Mouse (Mus musculus) heart, adult 8-10 months (tissue): ENCODE data around the gene Stam2. TPM values are rescaled to one million over a fixed set of nuclear protein-coding genes. Genes with fewer than 3 reads are reported as not detected.

Source experiments
- DNase-seq: peaks from one replicate; pipeline ENCODE4 v3.0.0; 2022; ENCODE audit warnings: low spot score
- total RNA-seq, 4 experiments: library from RNA; stranded (reverse); gene quantifications; 2 replicates each; pipeline ENCODE4 v1.2.4; 2022

The Stam2 gene
- total RNA-seq, 4 experiments from 2014 or later = 15.9 to 21.3 (median 17.8) TPM

DNA sequence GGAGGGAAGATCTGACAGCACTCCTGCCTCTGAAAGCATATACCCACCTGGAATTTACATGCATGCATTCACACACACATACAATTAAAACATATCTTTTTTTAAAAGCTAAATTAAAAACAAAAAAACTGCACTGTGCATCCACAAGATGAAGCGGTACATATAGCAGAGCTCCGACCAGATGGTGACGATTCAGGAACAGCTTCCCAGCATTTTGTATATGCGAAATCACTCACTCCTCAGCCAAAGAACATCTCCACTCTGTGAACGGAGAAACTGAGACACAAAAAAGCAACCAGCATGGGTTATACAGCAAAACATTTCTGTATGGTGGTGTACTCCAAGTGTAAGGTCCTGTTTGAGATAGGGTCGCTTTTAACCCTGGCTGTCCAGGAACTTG, 11.2 kb downstream of the Stam2 start:
- no peak for DNase-seq

DNA sequence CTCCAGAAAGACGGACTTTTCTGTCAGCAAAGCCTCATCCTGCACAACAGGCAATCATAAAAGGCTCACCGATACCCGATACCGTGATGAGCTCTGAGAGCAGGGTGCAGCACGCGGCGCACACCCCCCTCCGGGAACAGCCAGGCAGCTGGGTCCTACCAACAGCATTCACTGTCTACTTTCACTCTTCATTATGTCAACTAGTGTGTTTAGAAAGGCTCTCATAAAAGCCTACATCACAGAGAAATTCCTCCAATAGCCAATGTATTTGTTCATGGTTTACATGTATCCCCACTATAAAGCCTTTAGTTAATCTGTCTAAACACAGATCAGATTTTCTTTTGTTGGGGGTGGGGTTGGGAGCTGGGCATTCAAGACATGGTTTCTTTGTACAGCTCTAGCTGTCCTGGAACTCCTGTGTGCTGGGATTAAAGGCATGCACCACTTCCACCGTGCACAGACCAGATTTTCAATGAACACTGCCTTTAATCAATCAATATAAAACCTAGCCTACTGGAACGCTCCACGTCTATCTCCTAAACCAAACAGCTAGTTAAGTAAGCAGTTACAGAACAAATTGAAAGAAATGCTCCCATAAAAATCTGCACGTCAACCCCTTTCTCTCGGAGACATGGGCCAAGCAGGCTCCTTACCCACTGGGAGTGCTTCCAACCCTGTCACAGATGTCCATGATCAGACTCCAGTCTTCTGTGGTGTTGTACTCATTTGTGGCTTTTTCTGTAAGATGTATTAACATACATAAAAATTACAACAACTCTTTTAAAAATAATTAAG, 21.7 kb downstream of the Stam2 start:
- DNase-seq = no peak

DNA sequence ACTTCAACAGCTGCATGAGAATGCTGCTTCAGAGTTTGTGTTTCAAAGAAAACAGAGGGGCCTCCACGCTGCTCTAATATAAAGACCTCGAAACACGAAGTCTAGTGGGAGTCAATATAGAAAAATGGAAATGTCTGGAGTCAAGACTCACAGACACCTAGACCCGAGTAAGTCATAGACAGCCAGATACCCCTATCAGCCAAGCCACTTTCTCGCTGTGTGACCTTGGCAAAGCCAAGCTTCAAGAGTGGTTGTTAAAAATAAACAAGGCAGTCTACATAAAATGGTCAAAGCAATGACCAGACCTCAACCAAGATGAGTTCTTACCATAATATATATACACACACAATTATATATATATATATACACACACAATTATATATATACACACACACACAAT, 25.0 kb downstream of the Stam2 start:
- no peak for DNase-seq

DNA sequence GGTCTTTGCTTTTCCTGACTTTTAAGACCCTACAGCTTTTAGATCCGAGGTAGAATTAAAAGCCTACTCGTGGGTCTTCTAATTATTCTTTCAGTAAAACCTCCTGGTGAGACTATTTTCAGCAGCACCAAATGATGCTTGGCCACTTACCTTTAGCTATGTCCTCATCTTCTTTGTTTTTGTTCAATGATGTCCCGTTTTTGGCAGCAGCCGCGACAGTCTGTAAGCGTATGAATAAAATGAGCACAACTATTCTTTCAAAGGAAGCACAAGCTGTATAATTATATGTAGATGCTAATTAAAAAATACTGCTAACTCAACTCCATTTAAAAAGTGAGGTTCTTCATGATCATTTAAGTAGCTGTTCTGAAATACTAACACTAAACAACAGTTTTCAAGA, 26.5 kb downstream of the Stam2 start:
- DNase-seq = no peak

DNA sequence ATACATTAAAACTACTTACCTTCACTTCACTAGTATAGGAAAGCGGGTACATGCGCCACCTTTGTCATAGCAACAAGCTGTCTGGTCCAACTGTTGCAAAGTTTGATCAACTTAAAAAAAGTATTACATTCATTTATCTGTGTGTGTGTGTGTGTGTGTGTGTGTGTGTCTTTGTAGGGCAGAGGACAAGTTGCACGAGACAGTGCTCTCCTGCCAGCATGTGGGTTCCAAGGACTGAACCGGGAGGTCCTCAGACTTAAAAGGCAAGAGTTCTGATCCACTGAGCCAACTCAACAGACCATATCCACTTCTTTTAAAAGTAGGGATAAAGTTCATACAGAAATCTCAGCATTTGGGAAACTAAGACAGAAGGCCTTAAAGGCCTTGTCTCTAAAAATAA, 28.0 kb downstream of the Stam2 start:
- DNase-seq = no peak

DNA sequence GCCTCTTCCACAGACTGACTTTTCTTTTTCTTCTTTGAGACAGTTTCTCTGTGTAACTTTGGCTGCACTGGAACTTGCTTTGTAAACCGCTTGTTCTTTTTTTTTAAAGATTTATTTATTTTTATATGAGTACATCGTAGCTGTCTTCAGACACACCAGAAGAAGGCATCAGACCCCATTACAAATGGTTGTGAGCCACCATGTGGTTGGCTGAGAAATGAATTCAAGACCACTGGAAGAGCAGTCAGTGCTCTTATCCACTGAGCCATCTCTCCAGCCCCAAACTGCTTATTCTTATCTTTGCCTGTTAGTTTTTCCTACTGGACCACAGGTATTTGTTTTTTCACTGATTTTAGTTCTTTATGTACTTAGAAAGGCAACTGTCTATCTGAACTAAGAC, 31.3 kb downstream of the Stam2 start:
- no peak for DNase-seq

DNA sequence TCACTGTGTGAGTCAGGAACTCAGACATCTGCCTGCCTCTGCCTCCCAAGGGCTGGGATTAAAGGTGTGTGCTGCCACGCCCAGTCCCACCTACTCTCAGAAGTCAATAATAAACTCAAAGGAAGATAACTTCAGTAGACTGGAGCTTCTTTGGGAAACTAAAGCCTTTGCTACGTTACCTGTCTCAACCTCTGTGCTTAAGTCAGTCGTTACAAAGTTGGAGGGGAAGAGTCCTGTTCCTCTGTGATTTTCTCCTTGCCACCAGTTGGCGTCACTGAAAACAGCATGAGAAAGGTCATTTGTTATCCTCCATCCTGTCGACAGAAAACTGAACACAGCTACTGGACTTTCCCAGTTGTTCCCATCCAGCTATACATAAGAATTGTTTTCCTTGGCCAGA, 32.7 kb downstream of the Stam2 start:
- DNase-seq = no peak

DNA sequence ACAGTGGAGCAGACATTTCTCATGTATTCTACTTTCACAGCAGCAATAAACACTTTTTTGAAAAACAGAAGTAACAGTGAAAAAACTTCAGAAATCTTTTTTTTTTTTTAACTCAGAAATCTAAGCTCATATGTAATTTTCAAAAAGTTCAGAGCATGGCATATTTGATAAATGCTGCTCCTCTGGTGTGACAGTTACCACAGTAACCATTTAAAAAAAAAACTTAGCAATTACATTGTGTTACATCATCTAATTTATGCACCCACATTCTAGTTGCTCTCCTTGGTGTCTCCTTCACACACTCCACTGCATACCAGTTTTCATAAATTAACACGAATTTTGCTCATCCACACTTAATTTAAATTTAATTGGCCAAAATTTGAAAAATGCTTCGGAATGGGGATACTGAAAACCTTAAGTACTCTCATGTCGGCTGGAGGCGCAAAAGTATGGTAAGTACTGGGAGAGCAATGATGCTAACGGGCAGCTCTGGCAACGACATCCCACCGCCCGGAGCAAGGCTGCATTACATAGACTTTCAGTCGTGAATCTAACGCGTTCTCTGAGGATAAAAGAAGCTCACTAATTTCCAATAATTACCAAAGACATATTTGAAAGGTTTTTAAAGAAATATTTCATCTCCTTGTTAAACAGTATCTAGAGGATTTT, 40.6 kb downstream of the Stam2 start:
- DNase-seq = no peak

DNA sequence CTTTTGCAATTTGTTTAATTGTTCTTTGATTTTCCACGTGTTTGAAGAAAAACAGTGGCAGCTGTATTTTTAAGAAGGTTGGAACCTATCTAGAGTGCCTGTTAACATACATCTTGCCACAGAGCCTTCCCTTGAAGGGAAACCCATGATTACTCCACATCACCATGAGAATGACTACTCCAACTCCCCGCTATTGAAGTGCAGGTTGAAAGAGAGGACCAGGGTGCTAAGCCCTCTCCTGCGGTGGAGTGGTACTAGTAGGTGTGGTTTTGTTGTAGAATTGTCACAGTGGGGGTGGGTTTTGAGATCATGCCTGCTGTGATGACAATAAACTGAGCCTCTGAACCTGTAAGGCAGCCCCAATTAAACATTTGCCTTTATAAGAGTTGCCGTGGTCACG, 41.7 kb downstream of the Stam2 start:
- no peak for DNase-seq

DNA sequence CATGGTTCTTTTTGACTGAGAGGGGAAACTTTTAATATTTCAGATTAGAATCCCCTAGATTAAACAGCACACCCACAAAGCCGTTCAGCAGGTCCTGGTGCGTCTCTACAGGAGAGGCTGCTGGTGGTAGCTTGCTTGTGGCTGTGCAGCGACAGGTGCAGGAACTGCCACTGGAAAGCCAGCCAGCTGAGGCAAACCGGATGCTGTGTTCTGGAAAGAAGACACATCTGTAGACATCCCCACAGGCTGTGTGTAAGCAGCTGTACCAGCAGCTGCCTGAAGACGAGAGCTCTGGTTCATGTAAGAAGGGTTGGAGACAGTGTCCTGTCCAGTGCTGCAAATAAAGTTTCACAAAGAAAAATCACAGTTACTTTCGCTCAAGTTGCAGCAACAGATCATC, 47.5 kb downstream of the Stam2 start:
- DNase-seq = no peak

DNA sequence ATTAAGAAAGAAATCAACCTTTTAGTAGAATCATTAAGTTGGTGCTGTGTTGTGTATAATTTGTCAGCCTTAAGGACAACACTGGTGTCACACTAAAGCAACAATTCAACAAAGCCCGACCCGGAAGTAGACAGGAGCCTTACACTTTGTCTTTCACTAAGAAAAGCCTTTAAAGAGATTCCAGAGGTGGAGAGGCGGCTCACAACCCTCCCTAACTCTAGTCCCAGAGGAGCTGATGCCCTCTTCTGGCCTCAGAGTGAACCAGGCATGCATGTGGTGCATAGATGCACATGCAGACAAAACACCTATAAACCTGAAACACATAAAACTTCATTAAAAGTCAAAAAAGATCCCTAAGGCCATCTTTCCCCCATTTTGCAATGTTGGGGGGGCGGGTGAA, 50.3 kb downstream of the Stam2 start:
- no peak for DNase-seq

DNA sequence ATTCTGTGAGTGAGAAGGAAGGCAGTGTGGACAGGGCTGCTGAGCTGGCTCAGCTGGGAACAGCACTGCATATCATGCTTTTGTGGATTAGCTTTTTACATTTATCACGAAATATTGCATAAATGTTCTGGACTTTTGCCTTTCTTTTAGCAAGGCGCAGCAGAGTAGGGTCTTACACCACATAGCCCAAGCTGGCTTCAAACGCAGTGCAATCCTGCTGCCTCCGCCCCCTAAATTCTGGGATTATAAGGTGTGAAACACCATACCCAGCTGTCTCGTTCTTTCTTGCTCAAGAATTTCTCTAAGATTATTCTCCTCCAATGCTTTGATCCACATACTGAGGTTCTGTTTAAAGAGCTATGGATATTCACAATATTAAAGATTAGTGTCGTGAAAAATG, 55.5 kb downstream of the Stam2 start:
- no peak for DNase-seq

DNA sequence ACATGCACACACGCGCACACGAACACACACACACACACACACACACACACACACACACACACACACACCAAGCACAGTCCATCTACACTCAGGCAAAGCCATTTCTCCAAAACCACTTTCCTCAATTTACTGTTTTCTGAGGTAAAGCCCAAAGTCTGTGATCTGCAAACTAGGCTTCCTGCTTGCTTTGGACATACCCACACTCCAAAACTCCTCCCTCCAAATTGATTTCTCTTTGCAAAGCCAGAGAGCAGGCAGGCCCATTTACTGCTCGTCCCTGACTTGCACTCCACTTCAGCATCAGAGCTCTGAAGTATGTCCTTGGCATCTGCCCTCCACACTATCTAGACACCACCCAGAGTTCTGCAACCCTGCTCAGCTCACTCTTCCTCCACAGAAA, 64.5 kb downstream of the Stam2 start:
- DNase-seq = no peak

DNA sequence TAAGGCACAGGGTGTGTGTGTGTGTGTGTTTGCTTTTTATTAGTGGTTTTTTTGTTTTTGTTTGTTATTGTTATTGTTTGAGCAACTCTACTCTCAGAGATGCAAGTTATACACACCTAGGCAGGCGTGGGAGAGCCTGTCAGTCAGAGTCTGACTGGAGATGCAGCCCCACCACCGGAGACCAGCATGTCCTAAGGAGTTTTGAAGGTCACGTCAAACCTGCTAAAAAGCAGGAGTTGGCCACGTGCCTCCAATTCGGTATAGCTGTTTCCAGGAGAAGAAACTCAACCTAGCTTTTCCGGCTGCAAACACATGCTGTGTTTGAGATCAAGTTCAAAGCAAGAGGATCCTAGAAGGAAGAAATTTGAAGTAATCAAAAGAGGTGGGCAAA, 65.2 kb downstream of the Stam2 start:
- DNase-seq = no peak

DNA sequence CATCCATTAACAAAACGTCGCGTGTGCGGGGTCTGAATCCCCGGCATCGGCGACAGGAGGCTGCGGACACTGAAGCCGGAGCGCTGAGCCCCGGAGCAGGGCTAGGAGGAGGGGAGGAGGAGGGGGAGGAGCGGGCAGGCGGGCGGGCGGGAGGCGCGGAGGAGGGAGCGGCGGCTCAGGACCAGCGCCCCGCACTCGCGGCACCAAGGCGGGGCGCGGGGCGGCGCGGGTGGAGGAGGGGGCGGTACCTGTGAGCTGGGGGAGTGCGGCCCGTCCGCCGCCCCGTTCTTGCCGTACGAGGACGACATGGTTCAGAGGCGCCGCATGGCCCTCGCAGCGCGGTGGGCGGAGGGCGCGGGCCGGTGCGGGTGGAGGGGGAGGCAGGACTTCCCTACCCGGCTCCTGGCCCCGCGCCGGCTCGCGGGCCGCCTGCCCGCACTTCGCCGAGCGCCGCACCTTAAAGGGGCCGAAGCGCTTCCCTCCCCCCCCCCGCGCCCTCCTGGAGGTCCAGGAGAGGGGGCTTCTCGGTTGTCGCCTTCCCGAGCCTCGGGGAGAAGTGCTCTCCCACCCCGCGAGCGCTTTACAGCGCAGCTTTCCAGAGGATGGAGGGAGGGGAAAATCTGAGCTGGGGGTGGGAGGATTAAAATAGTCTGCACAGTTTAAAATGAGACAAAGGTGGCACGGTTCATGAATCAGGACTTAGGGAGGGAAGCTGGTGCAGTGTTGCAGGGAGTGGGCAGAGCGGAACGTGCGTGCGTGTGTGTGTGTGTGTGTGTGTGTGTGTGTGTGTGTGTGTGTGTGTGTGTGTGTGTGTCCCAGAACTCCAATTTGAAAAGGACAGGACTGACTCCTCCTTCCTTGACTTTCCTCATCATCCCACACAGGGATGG, 65.8 kb downstream of the Stam2 start, which contains the start of gene Cacnb4:
Gene Cacnb4, minus strand, starts transcription at position 809 of the 890 bp plus-strand sequence.
- no peak for DNase-seq

DNA sequence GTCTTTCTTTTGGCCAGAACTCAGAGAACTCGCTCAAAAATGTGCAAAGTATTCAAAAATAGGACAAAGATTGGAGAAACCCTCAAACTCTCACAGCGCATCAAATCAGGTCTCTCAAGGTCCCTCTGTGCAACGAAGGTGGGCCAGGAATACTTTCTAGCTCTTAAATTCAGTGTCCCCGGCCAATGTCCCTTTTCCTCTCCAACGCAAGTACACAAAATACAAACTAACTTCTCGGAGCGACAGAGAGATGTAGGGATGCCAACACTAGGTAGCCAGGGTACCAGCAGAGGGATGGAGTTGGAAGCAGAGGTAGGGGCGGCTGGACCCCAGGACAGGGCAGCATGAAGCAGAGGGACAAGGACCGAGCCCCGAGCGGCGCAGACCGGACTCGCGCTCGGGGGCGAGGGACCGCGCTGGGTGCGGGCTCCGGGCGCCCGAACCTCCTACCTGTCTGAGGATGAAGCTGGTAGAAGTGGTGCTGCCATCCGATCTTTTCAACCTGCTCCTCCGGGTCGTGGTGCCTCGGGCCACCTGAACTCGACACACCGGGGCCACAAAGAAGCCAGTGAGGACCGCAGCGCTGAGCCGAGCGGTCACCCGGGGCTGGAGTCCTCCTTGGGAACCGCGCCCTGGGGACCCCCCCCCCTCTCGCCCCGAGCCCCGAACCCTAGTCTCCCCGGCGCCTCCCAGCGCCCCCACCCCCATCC, 66.6 kb downstream of the Stam2 start:
- no peak for DNase-seq

DNA sequence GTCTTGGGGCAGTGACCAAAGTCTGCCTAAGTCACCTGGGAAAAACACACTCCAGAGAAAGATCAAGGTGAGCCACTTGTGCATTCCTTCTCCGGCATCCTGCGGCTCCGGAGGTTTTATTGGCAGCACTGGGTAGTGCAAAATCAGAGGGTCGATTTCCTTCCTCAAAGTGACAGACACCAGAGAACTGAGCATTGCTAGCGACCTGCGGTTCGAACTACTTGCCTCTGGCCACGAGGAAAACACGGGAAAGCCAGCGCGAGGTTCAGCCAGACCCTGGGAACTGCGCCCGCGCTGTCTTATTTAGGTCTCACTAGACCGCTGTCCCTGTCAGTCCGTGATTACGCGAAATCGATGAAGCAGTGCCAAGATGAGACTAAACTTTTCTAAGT, 67.2 kb downstream of the Stam2 start:
- DNase-seq = no peak

DNA sequence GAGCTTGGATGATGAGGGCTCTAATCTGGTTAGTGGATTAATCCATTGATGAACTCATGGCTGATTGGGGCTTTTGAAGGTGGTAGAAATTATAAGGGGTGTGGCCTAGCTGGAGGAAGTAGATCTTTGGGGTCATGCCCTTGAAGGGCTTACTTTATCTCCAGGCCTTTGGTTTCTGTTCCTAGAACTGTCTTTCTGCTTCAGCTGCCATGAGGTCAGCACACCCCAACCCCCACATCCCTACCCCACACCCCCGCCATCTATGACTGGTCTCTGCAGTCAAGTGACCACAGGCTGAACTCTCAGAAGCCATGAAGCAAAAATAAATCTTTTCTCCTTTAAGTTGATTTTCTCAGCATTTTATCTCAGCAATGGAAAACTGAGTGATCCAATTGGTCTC, 68.9 kb downstream of the Stam2 start:
- no peak for DNase-seq

DNA sequence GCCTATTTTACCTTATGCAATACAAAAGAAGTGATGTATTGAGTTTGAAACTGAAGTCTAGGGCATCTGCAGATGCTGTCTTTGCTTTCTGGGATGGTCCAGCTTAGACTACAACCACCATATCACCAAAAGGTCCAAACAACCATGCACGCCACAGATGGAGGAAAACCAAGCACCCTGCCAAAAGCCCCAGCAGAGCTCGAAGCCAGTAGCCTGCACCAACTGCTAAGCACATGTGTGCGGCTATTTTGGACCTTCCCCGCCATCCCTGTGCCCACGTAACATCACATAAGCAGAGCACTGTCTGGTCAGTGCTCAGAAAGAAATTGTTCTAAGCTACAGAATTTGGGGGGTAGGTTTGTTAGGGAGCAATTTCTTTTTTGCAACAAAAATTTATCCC, 71.3 kb downstream of the Stam2 start:
- no peak for DNase-seq

DNA sequence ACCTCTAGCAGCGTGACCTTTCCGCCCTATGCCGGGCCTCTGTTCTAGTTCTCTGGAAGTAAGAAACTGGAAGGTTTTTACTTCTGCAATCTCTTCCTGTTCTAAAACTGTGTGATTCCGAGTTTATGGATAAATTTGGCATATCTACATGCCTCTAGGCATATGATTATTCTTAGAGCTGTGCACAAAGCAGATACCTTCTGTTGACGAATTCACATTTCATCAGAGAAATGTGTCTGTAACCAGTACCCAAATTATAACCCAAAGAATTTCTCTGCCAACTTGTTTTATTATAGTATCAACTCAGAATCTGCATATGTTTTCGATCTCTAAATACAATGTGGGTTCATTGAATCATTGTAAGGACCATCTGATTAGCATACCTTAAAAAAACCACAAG, 73.6 kb downstream of the Stam2 start:
- DNase-seq = no peak

DNA sequence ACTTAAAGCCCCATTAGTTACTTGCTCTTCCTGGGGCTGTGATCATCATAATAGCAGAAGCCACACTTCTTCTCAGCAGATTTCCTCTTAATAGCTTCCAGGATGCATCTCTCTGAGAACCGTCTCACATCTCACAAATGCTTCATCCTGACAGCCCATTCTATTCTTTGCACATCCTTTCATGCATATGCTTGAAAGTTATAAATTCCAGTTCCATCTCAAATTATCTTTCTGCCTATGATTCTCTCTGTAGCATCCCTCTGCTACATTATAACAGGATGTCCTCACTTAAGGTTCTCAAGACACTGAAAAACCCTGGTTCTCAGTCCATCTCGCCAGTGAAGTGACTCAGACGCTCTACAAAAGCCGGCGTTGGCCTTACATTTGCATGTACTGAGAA, 85.4 kb downstream of the Stam2 start:
- DNase-seq = no peak

DNA sequence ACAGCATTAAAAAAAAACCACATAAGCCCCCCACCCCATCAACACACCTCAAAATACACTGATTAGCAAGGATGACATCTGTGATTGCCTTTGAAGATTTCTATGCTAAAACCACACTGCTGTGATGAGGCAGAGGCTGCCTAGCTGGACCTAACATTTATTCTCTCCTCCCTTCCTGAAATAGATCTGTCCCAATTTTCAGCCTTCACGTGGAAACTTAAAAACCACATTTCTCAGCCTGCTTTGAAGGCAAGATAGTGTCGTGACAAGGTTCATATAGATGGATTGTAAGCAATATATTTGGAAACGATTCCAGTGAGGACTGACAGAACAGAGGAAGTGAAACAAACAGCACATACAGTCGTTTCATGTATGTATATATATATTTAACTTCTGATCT, 87.5 kb downstream of the Stam2 start:
- no peak for DNase-seq
